Mouse (Mus musculus) C2C12 (cell line): ENCODE measurements at regions not wholly inside any gene's neighbourhood (a gene's known extent, or its start where the extent isn't known, plus 50 kb on each side); places are given as distances from the start of the nearest gene placed in this dataset.

ENCODE experiments used
- CTCF ChIP-seq: IDR thresholded peaks from one replicate; pipeline ENCODE4 v1.5.1; 2011; ENCODE audit not compliant: control insufficient read depth, insufficient read depth, insufficient read length
- FOSL1 ChIP-seq: IDR thresholded peaks from one replicate; pipeline ENCODE4 v1.8.0; 2011; ENCODE audit warnings: mild to moderate bottlenecking, low read length; ENCODE audit not compliant: poor library complexity, insufficient read depth, severe bottlenecking

DNA sequence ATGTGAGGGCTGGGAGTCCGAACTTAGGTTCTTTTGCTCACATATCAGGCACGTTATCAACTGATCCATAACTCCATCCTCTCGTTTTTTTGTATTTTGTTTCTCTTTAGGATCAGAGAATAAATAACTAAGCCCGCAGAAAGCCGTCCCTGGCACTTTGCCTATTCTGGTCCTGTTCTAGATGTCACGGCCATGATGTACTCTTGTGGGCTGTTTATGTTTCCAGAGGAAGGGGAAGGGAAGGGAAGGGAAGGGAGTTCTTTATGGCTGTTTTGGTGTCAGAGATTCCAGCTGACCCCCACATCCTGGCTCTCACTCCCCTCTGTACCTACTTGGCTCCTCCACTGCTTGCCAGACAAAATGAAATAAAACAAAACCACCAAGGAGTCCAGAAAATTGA lies 272.1 kb upstream of the Gadl1 start:
- no peak for TF ChIP-seq CTCF
- TF ChIP-seq FOSL1: no peak
